In the genomic region with DNA sequence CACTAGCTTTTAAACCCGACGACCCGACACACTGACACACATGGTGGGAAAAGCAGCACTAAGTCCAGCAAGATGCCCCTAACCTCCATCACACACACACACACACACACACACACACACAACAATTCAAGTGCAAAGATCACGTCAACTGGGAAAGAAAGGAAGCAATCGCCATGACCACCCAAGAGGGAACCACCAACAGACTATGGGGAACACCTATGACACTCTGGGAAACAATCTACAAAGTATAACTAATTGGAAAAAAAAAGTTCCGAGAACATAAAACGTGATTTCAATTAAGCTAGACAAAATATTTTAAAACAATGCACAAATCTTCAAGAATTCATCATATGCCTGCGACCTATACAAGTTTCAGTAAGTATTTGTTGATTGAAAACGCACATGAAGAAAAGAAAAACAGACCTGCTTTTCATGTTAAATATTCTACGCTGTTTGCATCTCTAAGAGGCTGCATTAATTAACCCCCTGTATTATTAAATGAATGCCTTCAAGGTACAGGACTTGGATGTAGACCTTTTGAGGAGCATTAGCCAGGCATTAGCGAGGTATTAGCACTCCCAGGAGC, we compare ENCODE assay signal across 8 mouse cellular contexts. TPM values are rescaled to one million over a fixed set of nuclear protein-coding genes. Genes with fewer than 3 reads are reported as not detected.
DNase-seq lines count a peak whose midpoint lies in the region; ATAC-seq and TF ChIP-seq lines count a peak whose summit lies in the region.

No protein-coding gene starts in this region.

- H3K27ac ChIP-seq in heart, adult 2 months = no peak overlapping the region
- H3K27ac ChIP-seq in ES-E14 (ENCODE audit: insufficient read depth, low read depth, low read length, poor library complexity, severe bottlenecking) = no peak overlapping the region
- H3K27ac ChIP-seq in forebrain, embryonic 16.5 days (ENCODE audit: low read length) = no peak overlapping the region
- no peak overlapping the region for H3K27ac ChIP-seq in macrophage

- H3K36me3 ChIP-seq in heart, adult 2 months (ENCODE audit: control insufficient read depth, insufficient read depth, low read length) = peaks cover 2% of the 10 kb centered on the region
- 0 out of 2 replicates have a peak, but pooled peaks cover 2% of the 10 kb centered on the region for H3K36me3 ChIP-seq in ES-E14 (ENCODE audit: control insufficient read depth, insufficient read depth, low read length, poor library complexity, severe bottlenecking)
- peaks cover 2% of the 10 kb centered on the region for H3K36me3 ChIP-seq in forebrain, embryonic 16.5 days (ENCODE audit: control insufficient read depth, insufficient read depth)
- H3K36me3 ChIP-seq in macrophage (ENCODE audit: inconsistent target) = peaks cover 12% of the 10 kb centered on the region

- DNase-seq in heart, adult 2 months = no peak
- DNase-seq in heart, adult 18-20 months = no peak
- no peak for DNase-seq in ES-E14 (ENCODE audit: low read depth, low spot score)
- DNase-seq in spleen, adult 18-20 months = no peak
- no peak for DNase-seq in layer of hippocampus, postnatal 14 days (ENCODE audit: low spot score in 2 of 2)

- peak overlapping the region; percentile 86 for H3K4me3 ChIP-seq in heart, adult 2 months
- H3K4me3 ChIP-seq in ES-E14 (ENCODE audit: insufficient read depth in 1 of 2, low read depth in 1 of 2, low read length in 2 of 2, poor library complexity in 1 of 2, severe bottlenecking in 1 of 2) = peak overlapping the region; percentile 90 to 97
- peak overlapping the region; percentile 75 for H3K4me3 ChIP-seq in forebrain, embryonic 16.5 days (replicated peaks; ENCODE audit: low read length)
- peak overlapping the region; percentile 26; the same call in 1 of the 2 replicates for H3K4me3 ChIP-seq in macrophage (ENCODE audit: inconsistent target)

- in situ Hi-C loops in ES-E14 (cut with MboI; ENCODE audit: low sequenced_read_pairs in 2 of 2, unreplicated experiment in 2 of 2) = no loop called here

- no peak for ATAC-seq in forebrain, embryonic 16.5 days
- ATAC-seq in monocyte, adult 5-6 weeks (replicated peaks; ENCODE audit: insufficient number of reproducible peaks, low FRiP score, low TSS enrichment, poor library complexity, severe bottlenecking) = no peak

- no peaks in the 10 kb centered on the region for H3K79me2 ChIP-seq in heart, adult 2 months (replicated peaks; ENCODE audit: control insufficient read depth, insufficient read depth, low read length)
- peaks cover 18% of the 10 kb centered on the region; the same call in 1 of the 2 replicates for H3K79me2 ChIP-seq in macrophage (ENCODE audit: inconsistent target)

- no peaks in the 10 kb centered on the region for H3K4me1 ChIP-seq in heart, adult 2 months (ENCODE audit: control insufficient read depth, insufficient read depth, low read length)
- H3K4me1 ChIP-seq in ES-E14 (ENCODE audit: control insufficient read depth in 2 of 2, insufficient read depth in 2 of 2, low read length in 2 of 2, poor library complexity in 1 of 2) = peaks cover 0 to 3% of the 10 kb centered on the region in 2 experiments; a peak in 2 of 4 replicates
- H3K4me1 ChIP-seq in forebrain, embryonic 16.5 days (replicated peaks; ENCODE audit: control insufficient read depth, insufficient read depth, low read length) = peaks cover 11% of the 10 kb centered on the region

- no peak overlapping the region for H3K9ac ChIP-seq in heart, adult 2 months (ENCODE audit: low read depth, low read length)
- peak overlapping the region; percentile 79; the same call in 1 of the 2 replicates for H3K9ac ChIP-seq in ES-E14 (ENCODE audit: insufficient read depth, low read depth, low read length, poor library complexity, severe bottlenecking)
- H3K9ac ChIP-seq in forebrain, embryonic 16.5 days (replicated peaks; ENCODE audit: low read depth, low read length) = peak overlapping the region; percentile 74

- TF ChIP-seq CTCF in heart, adult 2 months (IDR thresholded peaks at IDR 0.05) = no peak

- intact Hi-C loops in heart, adult 2 months (cut with DNase I) = loop anchor here (5.0 kb wide), 1 partner anchor 123 kb away; no protein-coding TSS in a partner anchor

- no peaks in the 10 kb centered on the region for H3K9me3 ChIP-seq in ES-E14 (ENCODE audit: control insufficient read depth, insufficient read depth, low read depth, low read length)
- no peaks in the 10 kb centered on the region for H3K9me3 ChIP-seq in forebrain, embryonic 16.5 days (ENCODE audit: control insufficient read depth, low read length)

- 49% methylated on average over 11 of the region's 11 CpGs for WGBS in heart, adult 2 months
- 26% methylated on average over 11 of the region's 11 CpGs for WGBS in forebrain, embryonic 16.5 days
- 44% methylated on average over 11 of the region's 11 CpGs for WGBS in macrophage (ENCODE audit: missing documents)

- H3K27me3 ChIP-seq in heart, adult 2 months (ENCODE audit: control insufficient read depth, insufficient read depth, low read length) = no peaks in the 10 kb centered on the region; the same call in 1 of the 2 replicates
- peaks cover 3% of the 10 kb centered on the region; the same call in 1 of the 2 replicates for H3K27me3 ChIP-seq in forebrain, embryonic 16.5 days (replicated peaks; ENCODE audit: control insufficient read depth, insufficient read depth, low read length)

- peak overlapping the region; percentile 97 for H3K4me2 ChIP-seq in forebrain, embryonic 16.5 days (ENCODE audit: low read length)

- no peak for TF ChIP-seq EP300 in heart, adult 2 months (IDR thresholded peaks at IDR 0.05; ENCODE audit: insufficient read depth, low read depth, low read length)

- TF ChIP-seq POLR2A in heart, adult 2 months (IDR thresholded peaks at IDR 0.05; ENCODE audit: insufficient read depth, low read depth, low read length) = no peak

TF ChIP-seq in ES-E14, 5 proteins besides CTCF, POLR2A, EP300 and RAD21:
- TF ChIP-seq HCFC1 (IDR thresholded peaks at IDR 0.05; ENCODE audit: borderline replicate concordance, insufficient read depth, low read length) = no peak
- no peak for TF ChIP-seq MAFK (IDR thresholded peaks at IDR 0.05; ENCODE audit: insufficient read depth, low read depth, low read length)
- no peak for TF ChIP-seq CHD2 (IDR thresholded peaks at IDR 0.05; ENCODE audit: low read depth, low read length)
- TF ChIP-seq ZC3H11A (IDR thresholded peaks at IDR 0.05; ENCODE audit: borderline replicate concordance, low read depth, low read length) = no peak
- no peak for TF ChIP-seq ZNF384 (IDR thresholded peaks at IDR 0.05; ENCODE audit: low read depth, low read length)

RNA-seq across cellular contexts. Expression of a gene that starts 0.9 kb away (rescaled TPM):
- total RNA-seq in heart, adult 2 months (2021) = under 1 TPM; 0.05 to 0.07 TPM
- polyA plus RNA-seq in heart, adult 2 months (2012; rRNA removed) = 0.06 and 0.43 TPM in 2 replicates
- under 1 TPM; 0.15 to 0.33 TPM for total RNA-seq in heart, adult 18-20 months (2021)
- total RNA-seq in ES-E14 (2012; rRNA removed) = 3.2 and 5.3 TPM in 2 replicates
- polyA plus RNA-seq in forebrain, embryonic 16.5 days (2015; fragmentation: Nextera tagmentation; extraction: Ambion mirVana) = 1.7 and 1.9 TPM in 2 replicates
- not detected for total RNA-seq in macrophage (2018; cell fraction: chromatin; rRNA removed)
- total RNA-seq in macrophage (2018; cell fraction: cytosol; rRNA removed) = under 1 TPM in 4 of 26 experiments, not detected in 22; under 0.01 to 0.05 (median 0.02) TPM
- not detected for total RNA-seq in macrophage (2018; cell fraction: nucleus; rRNA removed)
- polyA plus RNA-seq in macrophage (2018) = not detected in 3 replicates
- total RNA-seq in monocyte, adult 5-6 weeks (2017) = not detected in 3 replicates
- 1 to 10 TPM; 4.7 to 5.0 TPM for total RNA-seq in layer of hippocampus, postnatal 14 days (2021)

RNA-seq across cellular contexts. Expression of a gene that starts 1.3 kb away (rescaled TPM):
- 1 to 10 TPM; 7.7 to 8.1 TPM for total RNA-seq in heart, adult 2 months (2021)
- polyA plus RNA-seq in heart, adult 2 months (2012; rRNA removed) = 3.3 and 7.5 TPM in 2 replicates
- total RNA-seq in heart, adult 18-20 months (2021) = 1 to 10 TPM; 8.3 to 9.6 TPM
- total RNA-seq in ES-E14 (2012; rRNA removed) = 44.7 and 55.4 TPM in 2 replicates
- 33.6 and 37.8 TPM in 2 replicates for polyA plus RNA-seq in forebrain, embryonic 16.5 days (2015; fragmentation: Nextera tagmentation; extraction: Ambion mirVana)
- 1 to 10 TPM in 25 of 26 experiments, under 1 TPM in 1; 0.69 to 8.3 (median 4.3) TPM for total RNA-seq in macrophage (2018; cell fraction: chromatin; rRNA removed)
- total RNA-seq in macrophage (2018; cell fraction: cytosol; rRNA removed) = 10 to 100 TPM in 22 of 26 experiments, 1 to 10 TPM in 4; 8.2 to 13.9 (median 11.5) TPM
- 10 to 100 TPM in 11 of 26 experiments, 1 to 10 TPM in 15; 4.7 to 17.1 (median 8.2) TPM for total RNA-seq in macrophage (2018; cell fraction: nucleus; rRNA removed)
- polyA plus RNA-seq in macrophage (2018) = 7.6 to 11.5 TPM (median 10.9 TPM) in 3 replicates
- 11.0 to 16.5 TPM (median 11.2 TPM) in 3 replicates for total RNA-seq in monocyte, adult 5-6 weeks (2017)
- 10 to 100 TPM; 28.4 to 34.9 TPM for total RNA-seq in layer of hippocampus, postnatal 14 days (2021)

Comparison
In these comparisons a context has a peak if more than half of its experiments do, and no peak if none do; other contexts are left out.
1. H3K4me3 ChIP-seq: peak in every context shown above with its lines; median percentile 94 in ES-E14; 86 in heart, adult 2 months; 75 in forebrain, embryonic 16.5 days; 26 in macrophage.